In genomic region chr5:8894104-8894425, GRCm38 (mm10) we compare ENCODE assay signal across 8 mouse cellular contexts. TPM values are rescaled to one million over a fixed set of nuclear protein-coding genes. Genes with fewer than 3 reads are reported as not detected.
DNase-seq lines count a peak whose midpoint lies in the region; ATAC-seq and TF ChIP-seq lines count a peak whose summit lies in the region.

No protein-coding gene starts in this region.

- TF ChIP-seq CTCF in lung, embryonic 14.5 days (IDR thresholded peaks at IDR 0.05; ENCODE audit: low read depth) = no peak

- H3K27me3 ChIP-seq in lung, embryonic 14.5 days (ENCODE audit: insufficient read depth, low read length) = peaks cover 10% of the 10 kb centered on the region; the same call in 1 of the 2 replicates
- peaks cover 41% of the 10 kb centered on the region for H3K27me3 ChIP-seq in embryonic facial prominence, embryonic 13.5 days
- H3K27me3 ChIP-seq in intestine, embryonic 14.5 days (replicated peaks; ENCODE audit: control insufficient read depth, insufficient read depth, low read length) = 0 out of 2 replicates have a peak, but pooled peaks cover 12% of the 10 kb centered on the region

- H3K9me3 ChIP-seq in lung, embryonic 14.5 days (ENCODE audit: low read depth, low read length) = no peaks in the 10 kb centered on the region
- H3K9me3 ChIP-seq in embryonic facial prominence, embryonic 13.5 days = 0 out of 2 replicates have a peak, but pooled peaks cover 3% of the 10 kb centered on the region
- no peaks in the 10 kb centered on the region for H3K9me3 ChIP-seq in intestine, embryonic 14.5 days (ENCODE audit: control insufficient read depth, low read length)

- H3K36me3 ChIP-seq in lung, embryonic 14.5 days (ENCODE audit: insufficient read depth) = no peaks in the 10 kb centered on the region
- H3K36me3 ChIP-seq in embryonic facial prominence, embryonic 13.5 days = no peaks in the 10 kb centered on the region
- no peaks in the 10 kb centered on the region for H3K36me3 ChIP-seq in intestine, embryonic 14.5 days (ENCODE audit: control insufficient read depth, insufficient read depth, low read length)

- peak overlapping the region; percentile 48 for H3K9ac ChIP-seq in lung, embryonic 14.5 days
- H3K9ac ChIP-seq in embryonic facial prominence, embryonic 13.5 days = peak overlapping the region; percentile 70; the same call in 1 of the 2 replicates
- H3K9ac ChIP-seq in intestine, embryonic 14.5 days (ENCODE audit: low read length) = peak overlapping the region; percentile 38; the same call in 1 of the 2 replicates

- H3K27ac ChIP-seq in lung, embryonic 14.5 days (ENCODE audit: low read depth) = no peak overlapping the region
- no peak overlapping the region for H3K27ac ChIP-seq in embryonic facial prominence, embryonic 13.5 days
- H3K27ac ChIP-seq in intestine, embryonic 14.5 days (ENCODE audit: low read depth) = no peak overlapping the region

- no peaks in the 10 kb centered on the region for H3K4me1 ChIP-seq in lung, embryonic 14.5 days (ENCODE audit: insufficient read depth)
- no peaks in the 10 kb centered on the region for H3K4me1 ChIP-seq in embryonic facial prominence, embryonic 13.5 days
- H3K4me1 ChIP-seq in intestine, embryonic 14.5 days (replicated peaks; ENCODE audit: control insufficient read depth, insufficient read depth, low read length) = no peaks in the 10 kb centered on the region

- H3K4me2 ChIP-seq in lung, embryonic 14.5 days = peak overlapping the region; percentile 94
- H3K4me2 ChIP-seq in embryonic facial prominence, embryonic 13.5 days = peak overlapping the region; percentile 95
- peak overlapping the region; percentile 84 for H3K4me2 ChIP-seq in intestine, embryonic 14.5 days (ENCODE audit: low read length)

- H3K4me3 ChIP-seq in lung, embryonic 14.5 days (ENCODE audit: low read depth, low read length) = peak overlapping the region; percentile 54
- peak overlapping the region; percentile 60 for H3K4me3 ChIP-seq in embryonic facial prominence, embryonic 13.5 days
- H3K4me3 ChIP-seq in intestine, embryonic 14.5 days (ENCODE audit: low read depth, low read length) = peak overlapping the region; percentile 48

- DNase-seq in lung, embryonic 14.5 days = peak; percentile 41
- DNase-seq in lung, postnatal 36 days = no peak
- DNase-seq in intestine, embryonic 14.5 days (ENCODE audit: low spot score) = no peak
- DNase-seq in natural killer cell, adult 2 months (ENCODE audit: low spot score in 2 of 2) = peak; percentile 1
- no peak for DNase-seq in urinary bladder, adult 18-20 months (ENCODE audit: low spot score in 2 of 2)
- DNase-seq in right cerebral cortex, postnatal 14 days = no peak
- no peak for DNase-seq in layer of hippocampus, adult 8-10 months (ENCODE audit: low spot score in 2 of 2)

- no peak; the same call in 1 of the 2 replicates for ATAC-seq in lung, embryonic 14.5 days (ENCODE audit: insufficient read depth)
- ATAC-seq in embryonic facial prominence, embryonic 13.5 days (ENCODE audit: insufficient number of reproducible peaks, insufficient read depth, low FRiP score, low TSS enrichment, low read depth) = no peak
- ATAC-seq in intestine, embryonic 14.5 days (replicated peaks; ENCODE audit: low FRiP score, low TSS enrichment, low read depth) = no peak

- 6% methylated on average over 15 of the region's 15 CpGs for WGBS in lung, embryonic 14.5 days
- WGBS in embryonic facial prominence, embryonic 13.5 days = 10% methylated on average over 15 of the region's 15 CpGs
- WGBS in intestine, embryonic 14.5 days = 8% methylated on average over 15 of the region's 15 CpGs

RNA-seq across cellular contexts. Expression of gene Abcb4, which starts 0.5 kb away (rescaled TPM):
- 0.19 and 0.22 TPM in 2 replicates for polyA plus RNA-seq in lung, embryonic 14.5 days (2014; fragmentation: Nextera tagmentation; extraction: Ambion mirVana)
- polyA plus RNA-seq in embryonic facial prominence, embryonic 13.5 days (2015; fragmentation: Nextera tagmentation; extraction: Ambion mirVana) = 0.20 and 1.2 TPM in 2 replicates
- 0.19 and 0.27 TPM in 2 replicates for polyA plus RNA-seq in intestine, embryonic 14.5 days (2014; fragmentation: Nextera tagmentation; extraction: Ambion mirVana)
- total RNA-seq in layer of hippocampus, adult 8-10 months (2022) = 1 to 10 TPM; 5.8 to 8.0 (median 6.7) TPM

Comparison
In these comparisons a context has a peak if more than half of its experiments do, and no peak if none do; other contexts are left out.
1. DNase-seq: peak in lung, embryonic 14.5 days (single experiment) and natural killer cell, adult 2 months (2 of 2); none in lung, postnatal 36 days (single experiment), intestine, embryonic 14.5 days (single experiment), urinary bladder, adult 18-20 months (0 of 2), right cerebral cortex, postnatal 14 days (single experiment) and layer of hippocampus, adult 8-10 months (0 of 2).
2. Peak in every context shown above with its lines, with median percentiles within 50 percentile points of each other: H3K4me2 ChIP-seq, H3K4me3 ChIP-seq and H3K9ac ChIP-seq.